Mouse (Mus musculus) layer of hippocampus, adult 18-20 months (tissue): ENCODE data around the gene Gm21860. TPM values are rescaled to one million over a fixed set of nuclear protein-coding genes. Genes with fewer than 3 reads are reported as not detected.
A peak's percentile ranks its signal among the peaks of the same experiment; 100 is the strongest.
"Not testable (repeated sequence)": the region's sequence is repeated elsewhere in the genome, so short reads cannot be mapped to it uniquely, and the experiment has no call there.

Experiments
- DNase-seq, 2 experiments: peaks; one replicate each; pipeline ENCODE4 v3.0.0; 2022; ENCODE audit warnings: low spot score in 2 of 2
- long read RNA-seq: library from polyadenylated mRNA; stranded (forward); transcript quantifications from one replicate; pipeline ENCODE4 v2.0.0, GENCODE M21; 2021
- total RNA-seq, 2 experiments: library from RNA; stranded (reverse); gene quantifications; 2 replicates each; pipeline ENCODE4 v1.2.3; 2021

The Gm21860 gene
- total RNA-seq, result not detected
- long read RNA-seq, result 0 reads

GRCm38 (mm10) chrY:90754721-90755120, at the start of gene Gm21860:
Gene Gm21860 (minus strand): TSS chrY:90754821.
- not testable (repeated sequence) for DNase-seq

GRCm38 (mm10) chrY:90784438-90784837, 29.8 kb upstream of the Gm21860 start, which contains the start of gene Gm47283:
Gene Gm47283 (plus strand): TSS chrY:90784738.
- not testable (repeated sequence) for DNase-seq

GRCm38 (mm10) chrY:90745256-90745655, 9.4 kb downstream of the Gm21860 start:
- DNase-seq, result not testable (repeated sequence)

GRCm38 (mm10) chrY:90744381-90744981, 10.1 kb downstream of the Gm21860 start:
- DNase-seq, result peak; percentile 73 to 96

- DNase-seq, result no peak
Measured at GRCm38 (mm10) chrY:90743811-90744220, 10.8 kb downstream of the Gm21860 start.

GRCm38 (mm10) chrY:90743053-90743810, 11.4 kb downstream of the Gm21860 start:
- DNase-seq, result not testable (repeated sequence)

- DNase-seq, result not testable (repeated sequence)
Measured at GRCm38 (mm10) chrY:90742261-90743052, 12.2 kb downstream of the Gm21860 start.

GRCm38 (mm10) chrY:90741452-90742260, 13.0 kb downstream of the Gm21860 start:
- DNase-seq, result peak in 1 of 2 experiments; percentile 44

GRCm38 (mm10) chrY:90741006-90741405, 13.6 kb downstream of the Gm21860 start:
- not testable (repeated sequence) for DNase-seq

GRCm38 (mm10) chrY:90740013-90740561, 14.5 kb downstream of the Gm21860 start:
- DNase-seq, result no peak

GRCm38 (mm10) chrY:90739531-90740012, 15.0 kb downstream of the Gm21860 start:
- DNase-seq, result not testable (repeated sequence)

GRCm38 (mm10) chrY:90738841-90739530, 15.6 kb downstream of the Gm21860 start:
- DNase-seq, result not testable (repeated sequence)

- no peak for DNase-seq
Measured at GRCm38 (mm10) chrY:90738431-90738680, 16.3 kb downstream of the Gm21860 start.

- no peak for DNase-seq
Measured at GRCm38 (mm10) chrY:90737606-90738430, 16.8 kb downstream of the Gm21860 start.

GRCm38 (mm10) chrY:90736217-90737000, 18.2 kb downstream of the Gm21860 start:
- DNase-seq, result not testable (repeated sequence)

GRCm38 (mm10) chrY:90735181-90735895, 19.3 kb downstream of the Gm21860 start:
- not testable (repeated sequence) for DNase-seq

GRCm38 (mm10) chrY:90734334-90734696, 20.3 kb downstream of the Gm21860 start:
- not testable (repeated sequence) for DNase-seq
